Mouse (Mus musculus): ENCODE measurements around the gene Ovol3.

The Ovol3 gene

GRCm38 (mm10) chr7:30194101-30194831 is 41.3 kb downstream of the Ovol3 start:
- DNase-seq (ENCODE audit: low read depth, low spot score): no peak

DNA sequence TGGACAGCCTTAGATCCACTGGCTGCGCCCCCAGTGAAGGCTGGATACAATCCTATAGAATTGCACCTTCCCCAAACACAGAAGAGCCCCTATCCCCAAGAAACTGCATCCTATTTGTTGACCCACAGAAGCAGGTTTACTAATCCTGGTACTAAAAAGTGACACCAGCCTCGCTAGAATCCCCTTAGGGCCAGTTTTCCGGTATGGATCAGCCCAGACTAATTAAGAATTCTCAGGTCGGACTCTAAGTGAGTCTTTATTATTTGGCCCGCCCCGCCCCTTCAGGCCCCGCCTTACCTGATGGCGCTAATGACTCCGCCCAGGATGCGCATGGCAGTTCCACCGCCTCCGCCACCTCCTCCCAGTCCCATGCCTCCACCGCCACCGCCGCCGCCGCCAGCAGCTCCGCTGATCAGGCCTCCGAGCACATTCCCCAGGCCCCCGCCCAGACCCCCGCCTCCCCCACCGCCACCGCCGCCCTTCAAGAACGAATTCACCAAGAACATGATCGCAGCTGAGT is 41.9 kb downstream of the Ovol3 start:
- peak; percentile 65 for DNase-seq (ENCODE audit: low read depth, low spot score)

DNA sequence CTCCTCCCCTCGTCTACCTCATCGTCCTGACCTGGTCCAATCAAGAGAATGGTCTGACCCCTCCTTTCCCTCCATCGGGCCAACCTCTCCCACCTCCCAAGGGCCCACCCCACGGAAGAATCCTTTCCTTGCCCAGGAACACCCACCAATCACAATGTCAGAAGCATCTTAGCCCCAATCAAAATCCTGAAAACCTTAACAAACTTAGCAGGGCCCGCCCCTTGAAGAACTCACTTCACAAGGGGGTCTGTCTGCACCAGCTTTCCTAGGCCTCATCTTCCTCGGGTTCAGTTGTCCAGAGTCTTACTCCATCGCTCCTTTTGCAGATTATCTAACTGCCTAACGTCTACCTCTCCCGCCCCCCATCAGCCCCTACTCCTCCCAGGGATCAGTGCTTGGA is 42.5 kb downstream of the Ovol3 start:
- DNase-seq (ENCODE audit: low read depth, low spot score): peak; percentile 43

DNA sequence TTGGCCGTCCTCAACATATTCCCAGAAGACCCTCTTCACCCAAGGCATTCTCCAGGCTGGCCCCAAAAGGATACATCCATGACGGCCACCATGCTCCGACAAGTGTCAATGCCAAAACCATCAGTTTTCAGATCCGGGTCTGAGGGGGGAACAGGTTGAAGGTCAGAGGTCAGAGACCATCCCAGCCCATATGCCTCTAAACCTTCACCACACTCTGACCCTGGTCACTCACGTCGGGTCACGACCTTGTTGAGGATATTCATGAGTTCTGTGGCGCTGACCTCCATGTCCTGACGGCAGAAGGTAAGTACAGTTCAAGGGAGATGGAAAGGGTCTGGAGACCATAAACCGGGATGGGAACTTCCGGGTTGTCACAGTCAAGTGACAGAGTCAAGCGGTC is 43.4 kb downstream of the Ovol3 start:
- no peak for DNase-seq (ENCODE audit: low read depth, low spot score)

GRCm38 (mm10) chr7:30189116-30189491 is 46.4 kb downstream of the Ovol3 start:
- DNase-seq (ENCODE audit: low read depth, low spot score): no peak

GRCm38 (mm10) chr7:30188344-30189115 is 47.0 kb downstream of the Ovol3 start:
- DNase-seq (ENCODE audit: low read depth, low spot score): no peak

DNA sequence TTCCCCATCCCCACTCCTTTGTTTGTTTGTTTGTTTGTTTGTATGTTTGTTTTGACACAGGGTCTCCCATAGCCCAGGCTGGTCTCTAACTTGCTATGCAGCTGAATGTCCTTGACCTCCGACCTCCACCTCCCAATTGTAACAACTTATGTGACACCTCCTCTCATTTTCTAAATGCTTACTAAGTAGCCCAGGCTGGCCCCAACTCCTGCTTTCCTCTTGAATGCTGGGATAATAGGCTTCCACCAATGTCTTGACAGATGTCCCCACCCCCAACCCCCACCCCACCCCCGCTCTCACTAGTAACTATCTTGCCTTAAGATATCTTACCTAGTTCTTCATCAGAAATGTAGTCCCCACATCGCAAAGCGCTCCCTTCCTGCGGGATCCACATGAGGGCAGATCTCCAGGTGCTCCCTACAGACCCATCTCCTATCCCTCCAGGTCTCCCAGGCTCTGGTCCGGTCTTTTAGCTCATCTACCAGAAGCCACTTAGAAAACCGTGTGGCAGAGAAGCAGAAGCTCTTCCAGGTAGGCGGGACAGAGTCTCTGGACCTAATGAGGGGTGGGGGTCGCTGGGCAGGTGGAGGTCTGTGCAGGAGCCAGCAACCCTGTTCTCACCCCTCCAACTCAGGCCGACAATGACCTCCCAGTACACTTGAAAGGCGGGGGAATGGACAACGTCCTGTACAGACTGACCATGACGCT is 50.7 kb downstream of the Ovol3 start:
- DNase-seq (ENCODE audit: low read depth, low spot score): no peak

DNA sequence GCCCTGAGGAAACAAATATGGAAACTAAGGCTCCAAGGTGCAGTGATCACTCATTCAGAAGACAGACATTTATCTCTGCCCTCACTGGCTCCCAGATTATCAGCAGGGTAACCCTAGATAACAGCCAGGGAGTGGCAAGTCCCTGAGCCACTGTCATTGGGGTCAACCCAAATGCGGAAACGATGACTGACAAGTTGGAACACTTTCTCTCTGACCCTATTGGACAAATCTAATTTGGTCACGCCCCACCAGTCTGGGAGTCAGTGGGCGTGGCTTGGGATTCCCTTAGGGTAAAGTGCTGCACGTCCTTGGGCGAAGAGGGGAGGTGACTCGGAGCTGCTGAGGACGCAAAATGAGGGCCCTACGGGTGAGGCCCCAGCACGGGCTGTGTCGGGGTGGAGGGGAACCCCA is 51.6 kb downstream of the Ovol3 start, which contains the start of gene Cox7a1:
TSS of gene Cox7a1 (plus strand) at position 266 of the 411 bp plus-strand sequence.
- peak; percentile 79 for DNase-seq (ENCODE audit: low read depth, low spot score)

All from mesoderm, embryonic 11.5 days (tissue).